ENCODE assay signal across 20 mouse cellular contexts in genomic region chr1:51531360-51531759, GRCm38 (mm10). TPM values are rescaled to one million over a fixed set of nuclear protein-coding genes. Genes with fewer than 3 reads are reported as not detected.
A peak's percentile ranks its signal among the peaks of the same experiment; 100 is the strongest.
DNase-seq lines count a peak whose midpoint lies in the region; ATAC-seq lines count a peak whose summit lies in the region.
"Had no signal": no experiment of that assay in that cellular context is flagged by ENCODE, and none has a peak within 500 bp of the region (broad histone marks: within the 10 kb centered on the region; RNA-seq: fewer than 3 reads in every experiment).

No protein-coding gene starts in this region.

- no peak for ATAC-seq in heart, embryonic 15.5 days (replicated peaks; ENCODE audit: insufficient number of reproducible peaks, insufficient read depth, low FRiP score, low read depth)
- ATAC-seq: midbrain, embryonic 16.5 days had no signal

- peak; percentile 58 for DNase-seq in adrenal gland, adult 8-10 months
- no peak for DNase-seq in adrenal gland, postnatal 4 days (ENCODE audit: low spot score in 2 of 2)
- DNase-seq in heart, postnatal 36 days, result no peak
- DNase-seq in testis, postnatal 14 days (ENCODE audit: low spot score), result peak; percentile 51
- DNase-seq in testis, postnatal 10 days (ENCODE audit: low spot score), result no peak
- no peak for DNase-seq in gastrocnemius, postnatal 14 days
- DNase-seq: cerebellum, adult 8-10 months; gastrocnemius, postnatal 10 days; kidney, postnatal 10 days; layer of hippocampus, postnatal 36 days; lung, postnatal 36 days; thymus, postnatal 36 days had no signal

- H3K4me1 ChIP-seq in heart, embryonic 15.5 days (replicated peaks), result peaks cover 15% of the 10 kb centered on the region
- H3K4me1 ChIP-seq: forebrain, embryonic 12.5 days; neural tube, embryonic 15.5 days had no signal

- H3K4me3 ChIP-seq in heart, embryonic 15.5 days, result no peak overlapping the region
- H3K4me3 ChIP-seq: forebrain, embryonic 12.5 days; layer of hippocampus, adult 2 months; neural tube, embryonic 15.5 days had no signal

- no peaks in the 10 kb centered on the region for H3K36me3 ChIP-seq in heart, embryonic 15.5 days
- H3K36me3 ChIP-seq: forebrain, embryonic 12.5 days; neural tube, embryonic 15.5 days had no signal

- WGBS in heart, embryonic 15.5 days, result 20% methylated on average over 1 of the region's 1 CpGs

- H3K9ac ChIP-seq in heart, embryonic 15.5 days, result no peak overlapping the region
- H3K9ac ChIP-seq: forebrain, embryonic 12.5 days; hindbrain, embryonic 14.5 days; liver, embryonic 14.5 days; neural tube, embryonic 15.5 days had no signal

- H3K27ac ChIP-seq in heart, embryonic 15.5 days, result peak overlapping the region; percentile 28
- H3K27ac ChIP-seq: forebrain, embryonic 12.5 days; hindbrain, embryonic 14.5 days; layer of hippocampus, adult 2 months; liver, embryonic 14.5 days; neural tube, embryonic 15.5 days had no signal

- H3K27me3 ChIP-seq in heart, embryonic 15.5 days, result no peaks in the 10 kb centered on the region
- H3K27me3 ChIP-seq: CH12.LX; forebrain, embryonic 12.5 days; neural tube, embryonic 15.5 days had no signal

- H3K9me3 ChIP-seq in heart, embryonic 15.5 days (replicated peaks), result no peaks in the 10 kb centered on the region
- H3K9me3 ChIP-seq: forebrain, embryonic 12.5 days; neural tube, embryonic 15.5 days had no signal

- no peak overlapping the region for H3K4me2 ChIP-seq in heart, embryonic 15.5 days
- H3K4me2 ChIP-seq: forebrain, embryonic 12.5 days; hindbrain, embryonic 14.5 days; neural tube, embryonic 15.5 days had no signal

- intact Hi-C loops in heart, postnatal 36 days (cut with DNase I), result no loop called here
- intact Hi-C loops in gastrocnemius, postnatal 14 days (cut with DNase I; ENCODE audit: low total_unique reads), result no loop called here

RNA-seq across cellular contexts. Expression of gene Nabp1, which starts 53.1 kb away (rescaled TPM):
- 10 to 100 TPM; 18.5 to 45.8 (median 28.5) TPM for total RNA-seq in adrenal gland, adult 8-10 months (2022)
- total RNA-seq in adrenal gland, postnatal 4 days (2021), result 10 to 100 TPM; 11.0 to 17.9 TPM
- polyA plus RNA-seq in heart, embryonic 15.5 days (2015; fragmentation: Nextera tagmentation; extraction: Ambion mirVana), result 19.2 and 21.8 TPM in 2 replicates
- 10 to 100 TPM; 42.7 to 50.3 TPM for total RNA-seq in heart, postnatal 36 days (2021)
- 10 to 100 TPM; 15.1 to 15.5 TPM for total RNA-seq in gastrocnemius, postnatal 14 days (2021)

Comparison
In these comparisons a context has a peak if more than half of its experiments do, and no peak if none do; other contexts are left out.
1. DNase-seq: peak in adrenal gland, adult 8-10 months (single experiment) and testis, postnatal 14 days (single experiment); none in adrenal gland, postnatal 4 days (0 of 2), heart, postnatal 36 days (0 of 2), testis, postnatal 10 days (single experiment) and gastrocnemius, postnatal 14 days (single experiment).